In genomic region chr8:123478456-123479218, GRCm38 (mm10) we compare ENCODE assay signal across 8 mouse cellular contexts. TPM values are rescaled to one million over a fixed set of nuclear protein-coding genes. Genes with fewer than 3 reads are reported as not detected.
DNase-seq lines count a peak whose midpoint lies in the region; ATAC-seq and TF ChIP-seq lines count a peak whose summit lies in the region.

No protein-coding gene starts in this region.

- no peaks in the 10 kb centered on the region for H3K27me3 ChIP-seq in heart, embryonic 14.5 days (ENCODE audit: control insufficient read depth, insufficient read depth, low read length)
- H3K27me3 ChIP-seq in G1E (ENCODE audit: insufficient read depth, low read length): no peaks in the 10 kb centered on the region
- no peaks in the 10 kb centered on the region for H3K27me3 ChIP-seq in embryonic facial prominence, embryonic 13.5 days
- H3K27me3 ChIP-seq in intestine, embryonic 16.5 days (replicated peaks; ENCODE audit: control insufficient read depth, insufficient read depth, low read length): no peaks in the 10 kb centered on the region
- no peaks in the 10 kb centered on the region; the same call in 1 of the 2 replicates for H3K27me3 ChIP-seq in midbrain, embryonic 13.5 days

- 37% methylated on average over 16 of the region's 16 CpGs for WGBS in heart, embryonic 14.5 days
- 34% methylated on average over 16 of the region's 16 CpGs for WGBS in embryonic facial prominence, embryonic 13.5 days
- WGBS in intestine, embryonic 16.5 days: 33% methylated on average over 16 of the region's 16 CpGs
- 39% methylated on average over 16 of the region's 16 CpGs for WGBS in midbrain, embryonic 13.5 days

- peak overlapping the region in 1 of 2 experiments; percentile 95; a peak in 2 of 4 replicates for H3K27ac ChIP-seq in heart, embryonic 14.5 days (replicated peaks in 1 of 2; ENCODE audit: control insufficient read depth in 1 of 2, insufficient read depth in 1 of 2, low read depth in 2 of 2, low read length in 2 of 2)
- peak overlapping the region; percentile 92; the same call in 1 of the 2 replicates for H3K27ac ChIP-seq in embryonic facial prominence, embryonic 13.5 days
- peak overlapping the region; percentile 95 for H3K27ac ChIP-seq in intestine, embryonic 16.5 days (ENCODE audit: low read length)
- H3K27ac ChIP-seq in midbrain, embryonic 13.5 days: peak overlapping the region; percentile 96

- ATAC-seq in heart, embryonic 14.5 days (ENCODE audit: insufficient number of reproducible peaks, insufficient read depth, low FRiP score, low read depth): no peak
- no peak for ATAC-seq in G1E (ENCODE audit: extremely low read depth, insufficient number of reproducible peaks, low FRiP score, poor library complexity, severe bottlenecking)
- ATAC-seq in embryonic facial prominence, embryonic 13.5 days (ENCODE audit: insufficient number of reproducible peaks, insufficient read depth, low FRiP score, low TSS enrichment, low read depth): no peak
- peak; percentile 14 for ATAC-seq in intestine, embryonic 16.5 days
- peak; percentile 2; the same call in 1 of the 2 replicates for ATAC-seq in midbrain, embryonic 13.5 days

- peak overlapping the region; percentile 96 for H3K4me2 ChIP-seq in heart, embryonic 14.5 days (ENCODE audit: low read length)
- peak overlapping the region; percentile 89 for H3K4me2 ChIP-seq in embryonic facial prominence, embryonic 13.5 days
- peak overlapping the region; percentile 67 for H3K4me2 ChIP-seq in intestine, embryonic 16.5 days (ENCODE audit: low read depth, low read length)
- peak overlapping the region; percentile 86 for H3K4me2 ChIP-seq in midbrain, embryonic 13.5 days (replicated peaks)

- H3K4me3 ChIP-seq in heart, embryonic 14.5 days (ENCODE audit: control insufficient read depth in 1 of 2, insufficient read depth in 1 of 2, low read depth in 1 of 2, low read length in 2 of 2): peak overlapping the region; percentile 79 to 90
- peak overlapping the region; percentile 89 for H3K4me3 ChIP-seq in G1E (ENCODE audit: low read depth, low read length)
- H3K4me3 ChIP-seq in embryonic facial prominence, embryonic 13.5 days: peak overlapping the region; percentile 85
- peak overlapping the region; percentile 85 for H3K4me3 ChIP-seq in intestine, embryonic 16.5 days (ENCODE audit: low read length)
- peak overlapping the region; percentile 67 for H3K4me3 ChIP-seq in midbrain, embryonic 13.5 days (replicated peaks)

- no peak for DNase-seq in heart, adult 18-20 months
- DNase-seq in G1E (ENCODE audit: low spot score): peak; percentile 32
- no peak for DNase-seq in left cerebral cortex, adult 11 months (ENCODE audit: low spot score)
- DNase-seq in urinary bladder, adult 2 months (ENCODE audit: low spot score): no peak

- peaks cover 38% of the 10 kb centered on the region for H3K36me3 ChIP-seq in heart, embryonic 14.5 days (ENCODE audit: control insufficient read depth, insufficient read depth, low read length)
- peaks cover 44% of the 10 kb centered on the region for H3K36me3 ChIP-seq in G1E (replicated peaks)
- H3K36me3 ChIP-seq in embryonic facial prominence, embryonic 13.5 days: peaks cover 29% of the 10 kb centered on the region
- peaks cover 11% of the 10 kb centered on the region; the same call in 1 of the 2 replicates for H3K36me3 ChIP-seq in intestine, embryonic 16.5 days (ENCODE audit: control insufficient read depth, insufficient read depth, low read length)
- H3K36me3 ChIP-seq in midbrain, embryonic 13.5 days: peaks cover 30% of the 10 kb centered on the region

- H3K9ac ChIP-seq in heart, embryonic 14.5 days (ENCODE audit: low read length): peak overlapping the region; percentile 81
- H3K9ac ChIP-seq in embryonic facial prominence, embryonic 13.5 days: peak overlapping the region; percentile 86
- H3K9ac ChIP-seq in intestine, embryonic 16.5 days (ENCODE audit: low read depth, low read length): peak overlapping the region; percentile 93
- H3K9ac ChIP-seq in midbrain, embryonic 13.5 days (replicated peaks): peak overlapping the region; percentile 87

- no peaks in the 10 kb centered on the region for H3K9me3 ChIP-seq in heart, embryonic 14.5 days (ENCODE audit: control insufficient read depth, low read length)
- no peaks in the 10 kb centered on the region for H3K9me3 ChIP-seq in G1E (replicated peaks)
- H3K9me3 ChIP-seq in embryonic facial prominence, embryonic 13.5 days: no peaks in the 10 kb centered on the region
- H3K9me3 ChIP-seq in intestine, embryonic 16.5 days (ENCODE audit: control insufficient read depth, low read length): no peaks in the 10 kb centered on the region
- H3K9me3 ChIP-seq in midbrain, embryonic 13.5 days: no peaks in the 10 kb centered on the region

- no peak for TF ChIP-seq CTCF in G1E (IDR thresholded peaks at IDR 0.05; ENCODE audit: low read depth, low read length)

- peaks cover 9 to 15% of the 10 kb centered on the region in 2 experiments for H3K4me1 ChIP-seq in heart, embryonic 14.5 days (ENCODE audit: control insufficient read depth in 2 of 2, insufficient read depth in 2 of 2, low read length in 2 of 2)
- H3K4me1 ChIP-seq in G1E (ENCODE audit: insufficient read depth, low read depth, low read length): peaks cover 26% of the 10 kb centered on the region
- peaks cover 16% of the 10 kb centered on the region for H3K4me1 ChIP-seq in embryonic facial prominence, embryonic 13.5 days
- peaks cover 14% of the 10 kb centered on the region for H3K4me1 ChIP-seq in intestine, embryonic 16.5 days (ENCODE audit: control insufficient read depth, insufficient read depth, low read length)
- peaks cover 18% of the 10 kb centered on the region for H3K4me1 ChIP-seq in midbrain, embryonic 13.5 days (replicated peaks)

RNA-seq across cellular contexts. Expression of gene Afg3l1, which starts 0.9 kb away (rescaled TPM):
- polyA plus RNA-seq in heart, embryonic 14.5 days (2014; fragmentation: Nextera tagmentation; extraction: Ambion mirVana): 27.0 and 29.9 TPM in 2 replicates
- total RNA-seq in heart, adult 18-20 months (2021): 10 to 100 TPM; 72.1 to 72.9 TPM
- 18.2 and 24.7 TPM in 2 replicates for total RNA-seq in G1E (2014; fragmentation: Nextera tagmentation)
- total RNA-seq in G1E (2017): 14.2 and 20.5 TPM in 2 replicates
- polyA plus RNA-seq in G1E (2012): 24.9 and 29.6 TPM in 2 replicates
- polyA plus RNA-seq in embryonic facial prominence, embryonic 13.5 days (2015; fragmentation: Nextera tagmentation; extraction: Ambion mirVana): 52.8 and 54.4 TPM in 2 replicates
- polyA plus RNA-seq in intestine, embryonic 16.5 days (2015; fragmentation: Nextera tagmentation; extraction: Ambion mirVana): 45.3 and 48.7 TPM in 2 replicates
- polyA plus RNA-seq in midbrain, embryonic 13.5 days (2015; fragmentation: Nextera tagmentation; extraction: Ambion mirVana): 59.3 and 62.1 TPM in 2 replicates
- polyA plus RNA-seq in urinary bladder, adult 2 months (2012; rRNA removed): 22.3 and 23.5 TPM in 2 replicates

RNA-seq across cellular contexts. Expression of gene Dbndd1, which starts 36.6 kb away (rescaled TPM):
- 1.0 and 1.1 TPM in 2 replicates for polyA plus RNA-seq in heart, embryonic 14.5 days (2014; fragmentation: Nextera tagmentation; extraction: Ambion mirVana)
- not detected for total RNA-seq in heart, adult 18-20 months (2021)
- total RNA-seq in G1E (2014; fragmentation: Nextera tagmentation): not detected in 2 replicates
- total RNA-seq in G1E (2017): 0.16 TPM in 1 of 2 replicates, not detected in the other
- 0.04 TPM in 1 of 2 replicates, not detected in the other for polyA plus RNA-seq in G1E (2012)
- polyA plus RNA-seq in embryonic facial prominence, embryonic 13.5 days (2015; fragmentation: Nextera tagmentation; extraction: Ambion mirVana): 5.3 and 6.0 TPM in 2 replicates
- 2.6 and 2.8 TPM in 2 replicates for polyA plus RNA-seq in intestine, embryonic 16.5 days (2015; fragmentation: Nextera tagmentation; extraction: Ambion mirVana)
- polyA plus RNA-seq in midbrain, embryonic 13.5 days (2015; fragmentation: Nextera tagmentation; extraction: Ambion mirVana): 88.8 and 93.3 TPM in 2 replicates
- polyA plus RNA-seq in urinary bladder, adult 2 months (2012; rRNA removed): 1.0 and 1.1 TPM in 2 replicates

RNA-seq across cellular contexts. Expression of gene Gas8, which starts 40.0 kb away (rescaled TPM):
- polyA plus RNA-seq in heart, embryonic 14.5 days (2014; fragmentation: Nextera tagmentation; extraction: Ambion mirVana): 13.6 and 13.9 TPM in 2 replicates
- total RNA-seq in heart, adult 18-20 months (2021): 1 to 10 TPM; 3.2 to 4.0 TPM
- 4.2 and 4.6 TPM in 2 replicates for total RNA-seq in G1E (2014; fragmentation: Nextera tagmentation)
- total RNA-seq in G1E (2017): 14.5 and 16.0 TPM in 2 replicates
- 11.5 and 11.8 TPM in 2 replicates for polyA plus RNA-seq in G1E (2012)
- polyA plus RNA-seq in embryonic facial prominence, embryonic 13.5 days (2015; fragmentation: Nextera tagmentation; extraction: Ambion mirVana): 36.5 and 38.5 TPM in 2 replicates
- 20.0 and 20.5 TPM in 2 replicates for polyA plus RNA-seq in intestine, embryonic 16.5 days (2015; fragmentation: Nextera tagmentation; extraction: Ambion mirVana)
- polyA plus RNA-seq in midbrain, embryonic 13.5 days (2015; fragmentation: Nextera tagmentation; extraction: Ambion mirVana): 40.8 and 44.3 TPM in 2 replicates
- polyA plus RNA-seq in urinary bladder, adult 2 months (2012; rRNA removed): 19.0 and 20.0 TPM in 2 replicates

RNA-seq across cellular contexts. Expression of gene Def8, which starts 55.3 kb away (rescaled TPM):
- 31.7 and 32.4 TPM in 2 replicates for polyA plus RNA-seq in heart, embryonic 14.5 days (2014; fragmentation: Nextera tagmentation; extraction: Ambion mirVana)
- total RNA-seq in heart, adult 18-20 months (2021): 10 to 100 TPM; 64.5 to 64.6 TPM
- 14.4 and 18.6 TPM in 2 replicates for total RNA-seq in G1E (2014; fragmentation: Nextera tagmentation)
- 12.6 and 15.1 TPM in 2 replicates for total RNA-seq in G1E (2017)
- polyA plus RNA-seq in G1E (2012): 11.4 and 16.7 TPM in 2 replicates
- 38.3 and 43.2 TPM in 2 replicates for polyA plus RNA-seq in embryonic facial prominence, embryonic 13.5 days (2015; fragmentation: Nextera tagmentation; extraction: Ambion mirVana)
- polyA plus RNA-seq in intestine, embryonic 16.5 days (2015; fragmentation: Nextera tagmentation; extraction: Ambion mirVana): 26.5 and 27.4 TPM in 2 replicates
- 41.7 and 42.8 TPM in 2 replicates for polyA plus RNA-seq in midbrain, embryonic 13.5 days (2015; fragmentation: Nextera tagmentation; extraction: Ambion mirVana)
- polyA plus RNA-seq in urinary bladder, adult 2 months (2012; rRNA removed): 28.7 and 32.1 TPM in 2 replicates

Comparison
In these comparisons a context has a peak if more than half of its experiments do, and no peak if none do; other contexts are left out.
1. ATAC-seq: peak in intestine, embryonic 16.5 days (single experiment) and midbrain, embryonic 13.5 days (single experiment); none in heart, embryonic 14.5 days (single experiment), G1E (single experiment) and embryonic facial prominence, embryonic 13.5 days (single experiment).
2. RNA of gene Dbndd1, which starts 36.6 kb away (polyA plus RNA-seq): 88.8 to 93.3 TPM in midbrain, embryonic 13.5 days; 5.3 to 6.0 TPM in embryonic facial prominence, embryonic 13.5 days, 2.6 to 2.8 TPM in intestine, embryonic 16.5 days, 1.0 to 1.1 TPM in urinary bladder, adult 2 months, 1.0 to 1.1 TPM in heart, embryonic 14.5 days and 0.04 TPM in G1E; every median in the first group is over 10 times any median in the second.
3. Peak in every context shown above with its lines, with median percentiles within 50 percentile points of each other: H3K4me2 ChIP-seq, H3K4me3 ChIP-seq and H3K9ac ChIP-seq.